Mouse (Mus musculus) cortical plate, adult 2 months (tissue): ENCODE results near the gene Ankrd55.

ENCODE experiments used
- CTCF ChIP-seq: fragments of 200-500 bp; IDR thresholded peaks from 2 replicates; pipeline ENCODE4 v1.5.1; 2011; ENCODE audit warnings: mild to moderate bottlenecking, control low read depth, low read length; ENCODE audit not compliant: insufficient read depth; ENCODE audit errors: extremely low read depth
- POLR2A ChIP-seq: fragments of 200-500 bp; IDR thresholded peaks from 2 replicates; pipeline ENCODE4 v1.6.1; 2011; ENCODE audit warnings: mild to moderate bottlenecking, low read length, control low read depth; ENCODE audit not compliant: insufficient read depth; ENCODE audit errors: extremely low read depth

GRCm38 (mm10) chr13:112390206-112390605 is 102.0 kb downstream of the Ankrd55 start:
- TF ChIP-seq CTCF (no peak), POLR2A (no peak)
